Mouse (Mus musculus) liver, embryonic 15.5 days (tissue): ENCODE results near the gene Pigp. TPM values are rescaled to one million over a fixed set of nuclear protein-coding genes. Genes with fewer than 3 reads are reported as not detected.
"Not testable (repeated sequence)": the region's sequence is repeated elsewhere in the genome, so short reads cannot be mapped to it uniquely, and the experiment has no call there.

Source experiments
- ATAC-seq: fragments of 200-750 bp; cut with Nextera tagmentation; 2 replicates; pipeline ENCODE4 v1.8.0; 2017; ENCODE audit warnings: moderate number of reproducible peaks, mild to moderate bottlenecking, moderate library complexity; ENCODE audit not compliant: insufficient read depth
- H3K27ac ChIP-seq: fragments of 300-500 bp; sonication (generic); replicated peaks from 2 replicates; pipeline ENCODE4 v1.5.1; 2015; ENCODE audit warnings: mild to moderate bottlenecking, inconsistent platforms
- H3K27me3 ChIP-seq: fragments of 300-500 bp; sonication (generic); 2 replicates; pipeline ENCODE4 v1.6.1; 2015; ENCODE audit warnings: mild to moderate bottlenecking, inconsistent platforms
- H3K36me3 ChIP-seq: fragments of 300-500 bp; sonication (generic); replicated peaks from 2 replicates; pipeline ENCODE4 v1.6.1; 2015; ENCODE audit warnings: moderate library complexity, mild to moderate bottlenecking, inconsistent platforms
- H3K4me1 ChIP-seq: fragments of 300-500 bp; sonication (generic); replicated peaks from 2 replicates; pipeline ENCODE4 v1.6.1; 2015; ENCODE audit warnings: inconsistent platforms
- H3K4me2 ChIP-seq: fragments of 300-500 bp; sonication (generic); 2 replicates; pipeline ENCODE4 v1.6.1; 2015; ENCODE audit warnings: moderate library complexity, mild to moderate bottlenecking, inconsistent platforms
- H3K4me3 ChIP-seq: fragments of 300-500 bp; sonication (generic); replicated peaks from 2 replicates; pipeline ENCODE4 v1.5.1; 2015; ENCODE audit warnings: mild to moderate bottlenecking, inconsistent platforms
- H3K9ac ChIP-seq: fragments of 300-500 bp; sonication (generic); 2 replicates; pipeline ENCODE4 v1.6.1; 2015; ENCODE audit warnings: moderate library complexity, mild to moderate bottlenecking, inconsistent platforms
- H3K9me3 ChIP-seq: fragments of 300-500 bp; sonication (generic); replicated peaks from 2 replicates; pipeline ENCODE4 v1.6.1; 2016; ENCODE audit warnings: inconsistent platforms
- WGBS: fragments of 180-500 bp; shearing (Covaris S2); methylation state at CpG from one replicate; pipeline ENCODE4 v1.1.7; 2015; ENCODE audit warnings: mixed read lengths; ENCODE audit not compliant: insufficient replicate concordance; 5-methylcytosine and 5-hydroxymethylcytosine counted together
- polyA plus RNA-seq: library from polyadenylated mRNA; unstranded; fragments of >200 nt; fragmentation: Nextera tagmentation; extraction: Ambion mirVana; gene quantifications from 2 replicates; pipeline ENCODE4 v1.2.1, GENCODE M21; 2015

The Pigp gene
- polyA plus RNA-seq, 1 experiment from 2014 or later = 45.7 TPM

- WGBS = 82% methylated on average over 19 of the region's 22 CpGs
- not testable (repeated sequence) for H3K36me3 ChIP-seq, H3K27me3 ChIP-seq, H3K27ac ChIP-seq, ATAC-seq, H3K9ac ChIP-seq, H3K9me3 ChIP-seq, H3K4me1 ChIP-seq, H3K4me2 ChIP-seq, H3K4me3 ChIP-seq
These were observed 32.2 kb downstream of the Pigp start for GRCm38 (mm10) chr16:94339164-94340160.

GRCm38 (mm10) chr16:94335656-94336055 lies 36.0 kb downstream of the Pigp start:
- no peak for ATAC-seq
- H3K4me3 ChIP-seq = no peak overlapping the region

GRCm38 (mm10) chr16:94331886-94332252 lies 39.8 kb downstream of the Pigp start:
- Histone ChIP-seq H3K9me3 (no peaks in the 10 kb centered on the region), H3K4me2 (no peak overlapping the region), H3K36me3 (no peaks in the 10 kb centered on the region), H3K4me3 (no peak overlapping the region), H3K9ac (no peak overlapping the region), H3K27ac (no peak overlapping the region), H3K4me1 (peaks cover 20% of the 10 kb centered on the region), H3K27me3 (peaks cover 36% of the 10 kb centered on the region)
- 58% methylated on average over 5 of the region's 5 CpGs for WGBS
- no peak for ATAC-seq

More at GRCm38 (mm10) chr16:94335656-94336055, 36.0 kb downstream of the Pigp start:
- Histone ChIP-seq H3K36me3 (no peaks in the 10 kb centered on the region), H3K27me3 (0 out of 2 replicates have a peak, but pooled peaks cover 1% of the 10 kb centered on the region), H3K4me1 (no peaks in the 10 kb centered on the region), H3K9me3 (no peaks in the 10 kb centered on the region), H3K9ac (no peak overlapping the region), H3K27ac (no peak overlapping the region), H3K4me2 (no peak overlapping the region)
- WGBS = 48% methylated on average over 5 of the region's 5 CpGs

GRCm38 (mm10) chr16:94331233-94331885 lies 40.3 kb downstream of the Pigp start:
- Histone ChIP-seq H3K27me3 (peaks cover 36% of the 10 kb centered on the region), H3K4me1 (peaks cover 23% of the 10 kb centered on the region), H3K4me2 (no peak overlapping the region), H3K4me3 (no peak overlapping the region), H3K9me3 (no peaks in the 10 kb centered on the region), H3K27ac (no peak overlapping the region), H3K36me3 (no peaks in the 10 kb centered on the region), H3K9ac (no peak overlapping the region)
- WGBS = 56% methylated on average over 9 of the region's 9 CpGs
- no peak for ATAC-seq

GRCm38 (mm10) chr16:94330429-94330828 lies 41.2 kb downstream of the Pigp start:
- Histone ChIP-seq H3K36me3 (no peaks in the 10 kb centered on the region), H3K9me3 (no peaks in the 10 kb centered on the region), H3K9ac (no peak overlapping the region), H3K27me3 (peaks cover 36% of the 10 kb centered on the region), H3K27ac (no peak overlapping the region), H3K4me2 (no peak overlapping the region), H3K4me3 (no peak overlapping the region), H3K4me1 (peaks cover 31% of the 10 kb centered on the region)
- ATAC-seq = no peak
- WGBS = 65% methylated on average over 5 of the region's 5 CpGs

GRCm38 (mm10) chr16:94328881-94329867 lies 42.5 kb downstream of the Pigp start:
- peak overlapping the region; percentile 80 for H3K4me2 ChIP-seq
- WGBS = 14% methylated on average over 25 of the region's 25 CpGs
- peak overlapping the region; percentile 59 for H3K4me3 ChIP-seq
- no peaks in the 10 kb centered on the region for H3K36me3 ChIP-seq
- ATAC-seq = no peak
- H3K9ac ChIP-seq = no peak overlapping the region; the same call in 1 of the 2 replicates
- no peaks in the 10 kb centered on the region for H3K9me3 ChIP-seq
- H3K4me1 ChIP-seq = peaks cover 35% of the 10 kb centered on the region
- H3K27me3 ChIP-seq = peaks cover 36% of the 10 kb centered on the region
- H3K27ac ChIP-seq = no peak overlapping the region

GRCm38 (mm10) chr16:94327781-94328711 lies 43.6 kb downstream of the Pigp start, which contains the start of gene Ripply3:
TSS of gene Ripply3 (plus strand) at chr16:94328420.
- Histone ChIP-seq H3K4me1 (peaks cover 35% of the 10 kb centered on the region), H3K4me3 (peak within 1 kb of the TSS; percentile 59), H3K27ac (no peak within 1 kb of the TSS), H3K27me3 (peaks cover 36% of the 10 kb centered on the region), H3K4me2 (peak within 1 kb of the TSS; percentile 80), H3K36me3 (no peaks in the 10 kb centered on the region), H3K9ac (peak within 1 kb of the TSS; percentile 46; the same call in 1 of the 2 replicates), H3K9me3 (no peaks in the 10 kb centered on the region)
- peak; percentile 48; the same call in 1 of the 2 replicates for ATAC-seq
- 2% methylated on average over 63 of the region's 63 CpGs for WGBS

GRCm38 (mm10) chr16:94326008-94326407 lies 45.6 kb downstream of the Pigp start:
- ATAC-seq = peak; percentile 64
- Histone ChIP-seq H3K27me3 (peaks cover 36% of the 10 kb centered on the region), H3K9ac (no peak overlapping the region), H3K27ac (no peak overlapping the region), H3K4me1 (peaks cover 35% of the 10 kb centered on the region), H3K4me2 (no peak overlapping the region), H3K4me3 (no peak overlapping the region), H3K36me3 (no peaks in the 10 kb centered on the region), H3K9me3 (no peaks in the 10 kb centered on the region)
- WGBS = 45% methylated on average over 3 of the region's 3 CpGs

- Histone ChIP-seq H3K9ac (no peak overlapping the region), H3K27ac (no peak overlapping the region), H3K27me3 (peaks cover 17% of the 10 kb centered on the region), H3K4me3 (no peak overlapping the region), H3K9me3 (no peaks in the 10 kb centered on the region), H3K4me1 (peaks cover 27% of the 10 kb centered on the region), H3K36me3 (no peaks in the 10 kb centered on the region), H3K4me2 (no peak overlapping the region)
- no peak for ATAC-seq
- WGBS = 44% methylated on average over 5 of the region's 5 CpGs
These were observed 48.0 kb downstream of the Pigp start for GRCm38 (mm10) chr16:94323681-94324080.

- H3K4me1 ChIP-seq = peaks cover 3% of the 10 kb centered on the region
- no peaks in the 10 kb centered on the region for H3K27me3 ChIP-seq
- WGBS = 54% methylated on average over 5 of the region's 5 CpGs
- H3K27ac ChIP-seq = no peak overlapping the region
- ATAC-seq = no peak
- H3K4me2 ChIP-seq = no peak overlapping the region
- no peak overlapping the region for H3K4me3 ChIP-seq
- no peak overlapping the region for H3K9ac ChIP-seq
- no peaks in the 10 kb centered on the region for H3K36me3 ChIP-seq
- no peaks in the 10 kb centered on the region for H3K9me3 ChIP-seq
These were observed 51.4 kb downstream of the Pigp start for GRCm38 (mm10) chr16:94320223-94320622.
